Comparison of ENCODE assay signal across 28 mouse cellular contexts in the genomic region with DNA sequence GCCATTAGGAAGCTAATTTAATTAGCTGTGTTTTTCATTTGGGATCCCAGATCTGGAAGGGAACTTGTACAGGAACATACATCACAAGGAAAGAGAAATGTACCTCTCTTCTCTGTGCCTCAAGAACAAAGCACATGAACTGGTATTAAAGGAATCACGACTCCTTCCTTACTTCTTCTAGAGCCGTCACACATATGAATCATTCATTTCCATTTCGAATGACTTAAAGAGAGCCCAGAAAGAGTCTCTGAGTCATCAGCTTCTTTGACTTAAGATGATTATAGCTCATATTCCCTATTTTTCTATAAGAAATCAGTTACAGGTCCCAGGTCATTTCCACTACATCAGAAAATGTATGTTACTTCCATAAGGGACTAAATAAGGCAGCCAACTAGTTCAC.
DNase-seq lines count a peak whose midpoint lies in the region; ATAC-seq lines count a peak whose summit lies in the region.
"Had no signal": no experiment of that assay in that cellular context is flagged by ENCODE, and none has a peak within 500 bp of the region (broad histone marks: within the 10 kb centered on the region; RNA-seq: fewer than 3 reads in every experiment).

No protein-coding gene starts in this region.

- H3K4me3 ChIP-seq in midbrain, embryonic 11.5 days (ENCODE audit: low read depth, low read length) = no peak overlapping the region
- no peak overlapping the region for H3K4me3 ChIP-seq in midbrain, embryonic 10.5 days
- no peak overlapping the region for H3K4me3 ChIP-seq in hindbrain, embryonic 16.5 days (ENCODE audit: low read length)
- H3K4me3 ChIP-seq: embryonic facial prominence, embryonic 13.5 days; embryonic facial prominence, embryonic 15.5 days; erythroblast, embryonic 14.5 days; forebrain, embryonic 10.5 days; forebrain, embryonic 12.5 days had no signal

- 77% methylated on average over 3 of the region's 3 CpGs for WGBS in midbrain, embryonic 11.5 days
- 85% methylated on average over 3 of the region's 3 CpGs for WGBS in midbrain, embryonic 10.5 days
- WGBS in hindbrain, embryonic 16.5 days = 82% methylated on average over 3 of the region's 3 CpGs

- H3K27me3 ChIP-seq in midbrain, embryonic 11.5 days (ENCODE audit: control insufficient read depth, insufficient read depth, low read length) = no peaks in the 10 kb centered on the region
- no peaks in the 10 kb centered on the region for H3K27me3 ChIP-seq in midbrain, embryonic 10.5 days (ENCODE audit: low read depth, poor library complexity, severe bottlenecking)
- no peaks in the 10 kb centered on the region for H3K27me3 ChIP-seq in hindbrain, embryonic 16.5 days (replicated peaks; ENCODE audit: control insufficient read depth, insufficient read depth, low read length)
- H3K27me3 ChIP-seq: CH12.LX; embryonic facial prominence, embryonic 15.5 days had no signal

- no peaks in the 10 kb centered on the region for H3K9me3 ChIP-seq in midbrain, embryonic 11.5 days (ENCODE audit: control insufficient read depth, low read length)
- H3K9me3 ChIP-seq in midbrain, embryonic 10.5 days (replicated peaks) = no peaks in the 10 kb centered on the region
- H3K9me3 ChIP-seq in hindbrain, embryonic 16.5 days (ENCODE audit: control insufficient read depth, low read length) = no peaks in the 10 kb centered on the region
- H3K9me3 ChIP-seq: embryonic facial prominence, embryonic 13.5 days; embryonic facial prominence, embryonic 15.5 days; forebrain, embryonic 10.5 days; forebrain, embryonic 12.5 days; G1E had no signal

- no peak overlapping the region for H3K4me2 ChIP-seq in midbrain, embryonic 11.5 days
- H3K4me2 ChIP-seq in hindbrain, embryonic 16.5 days (ENCODE audit: low read length) = no peak overlapping the region
- H3K4me2 ChIP-seq: embryonic facial prominence, embryonic 13.5 days; embryonic facial prominence, embryonic 15.5 days; forebrain, embryonic 12.5 days had no signal

- no peak overlapping the region for H3K27ac ChIP-seq in midbrain, embryonic 11.5 days (ENCODE audit: low read depth, low read length)
- no peak overlapping the region for H3K27ac ChIP-seq in midbrain, embryonic 10.5 days (replicated peaks)
- no peak overlapping the region for H3K27ac ChIP-seq in hindbrain, embryonic 16.5 days (ENCODE audit: low read depth, low read length)
- H3K27ac ChIP-seq: embryonic facial prominence, embryonic 13.5 days; embryonic facial prominence, embryonic 15.5 days; forebrain, embryonic 10.5 days; forebrain, embryonic 12.5 days had no signal

- H3K4me1 ChIP-seq in midbrain, embryonic 11.5 days (ENCODE audit: control insufficient read depth, insufficient read depth, low read length) = no peaks in the 10 kb centered on the region
- peaks cover 4% of the 10 kb centered on the region; the same call in 1 of the 2 replicates for H3K4me1 ChIP-seq in midbrain, embryonic 10.5 days
- no peaks in the 10 kb centered on the region for H3K4me1 ChIP-seq in hindbrain, embryonic 16.5 days (ENCODE audit: control insufficient read depth, insufficient read depth, low read depth, low read length)
- H3K4me1 ChIP-seq: embryonic facial prominence, embryonic 13.5 days; embryonic facial prominence, embryonic 15.5 days; forebrain, embryonic 12.5 days had no signal

- DNase-seq in frontal cortex, postnatal 25 days (ENCODE audit: low spot score in 2 of 2) = no peak
- DNase-seq in midbrain, embryonic 11.5 days (ENCODE audit: low spot score, missing footprints) = peak; percentile 65
- DNase-seq in midbrain, embryonic 10.5 days (ENCODE audit: low spot score) = no peak
- peak; percentile 25 for DNase-seq in NIH3T3 (ENCODE audit: low read depth)
- DNase-seq in telencephalon, adult 2 months (ENCODE audit: low read depth, low spot score) = peak; percentile 29
- DNase-seq in embryo, embryonic 10 days (ENCODE audit: low spot score) = no peak
- DNase-seq: adrenal gland, adult 2 months; adrenal gland, postnatal 10 days; adrenal gland, postnatal 25 days; B cell, adult 2 months; cerebellum, adult 11-12 months; cerebellum, adult 2 months; cerebellum, adult 9-10 months; cerebellum, postnatal 10 days; cerebellum, postnatal 25 days; embryo, embryonic 11 days had no signal

- peak; percentile 98 for ATAC-seq in frontal cortex, adult (ENCODE audit: low TSS enrichment)
- ATAC-seq in midbrain, embryonic 11.5 days (ENCODE audit: low FRiP score) = no peak
- ATAC-seq in hindbrain, embryonic 16.5 days = no peak
- ATAC-seq: CD4-positive, CD25-positive, alpha-beta regulatory T cell, adult 4 months; forebrain, embryonic 14.5 days; forebrain, embryonic 16.5 days had no signal

- no peak overlapping the region for H3K9ac ChIP-seq in midbrain, embryonic 11.5 days (ENCODE audit: low read length)
- no peak overlapping the region for H3K9ac ChIP-seq in hindbrain, embryonic 16.5 days (ENCODE audit: low read depth, low read length)
- H3K9ac ChIP-seq: embryonic facial prominence, embryonic 13.5 days; embryonic facial prominence, embryonic 15.5 days; forebrain, embryonic 12.5 days had no signal

- no peaks in the 10 kb centered on the region for H3K36me3 ChIP-seq in midbrain, embryonic 11.5 days (ENCODE audit: control insufficient read depth, insufficient read depth, low read length)
- H3K36me3 ChIP-seq in midbrain, embryonic 10.5 days = no peaks in the 10 kb centered on the region
- H3K36me3 ChIP-seq in hindbrain, embryonic 16.5 days (ENCODE audit: control insufficient read depth, insufficient read depth, low read length) = no peaks in the 10 kb centered on the region
- H3K36me3 ChIP-seq: embryonic facial prominence, embryonic 13.5 days; embryonic facial prominence, embryonic 15.5 days; forebrain, embryonic 10.5 days; forebrain, embryonic 12.5 days; G1E had no signal

Comparison
In these comparisons a context has a peak if more than half of its experiments do, and no peak if none do; other contexts are left out.
1. DNase-seq: peak in midbrain, embryonic 11.5 days (single experiment), NIH3T3 (single experiment) and telencephalon, adult 2 months (single experiment); none in frontal cortex, postnatal 25 days (0 of 2), midbrain, embryonic 10.5 days (single experiment) and embryo, embryonic 10 days (single experiment).